Mouse (Mus musculus): ENCODE data around the gene Dyrk1b. TPM values are rescaled to one million over a fixed set of nuclear protein-coding genes. Genes with fewer than 3 reads are reported as not detected.

The Dyrk1b gene
- polyA plus RNA-seq, 1 experiment from 2014 or later = 15.1 TPM

Other genes with a start within 250 kb of the Dyrk1b start
- gene Zfp780b, start 200.3 kb upstream of the Dyrk1b start, polyA plus RNA-seq (2015; fragmentation: Nextera tagmentation; extraction: Ambion mirVana) = 29.8 and 33.5 TPM in 2 replicates
- 5.7 and 6.3 TPM in 2 replicates for gene Zfp850, start 165.4 kb upstream of the Dyrk1b start, polyA plus RNA-seq (2015; fragmentation: Nextera tagmentation; extraction: Ambion mirVana)
- gene Psmc4, start 129.4 kb upstream of the Dyrk1b start, polyA plus RNA-seq (2015; fragmentation: Nextera tagmentation; extraction: Ambion mirVana) = 304 and 316 TPM in 2 replicates
- gene Fcgbp, start 108.2 kb upstream of the Dyrk1b start, polyA plus RNA-seq (2015; fragmentation: Nextera tagmentation; extraction: Ambion mirVana) = 0.09 TPM in 1 of 2 replicates, not detected in the other
- 0.06 and 0.16 TPM in 2 replicates for gene 9530053A07Rik, start 50.0 kb upstream of the Dyrk1b start, polyA plus RNA-seq (2015; fragmentation: Nextera tagmentation; extraction: Ambion mirVana)
- gene Fbl, start 9.8 kb upstream of the Dyrk1b start, polyA plus RNA-seq (2015; fragmentation: Nextera tagmentation; extraction: Ambion mirVana) = 84.2 and 92.0 TPM in 2 replicates
- 4.3 and 4.6 TPM in 2 replicates for gene Eid2, start 88.4 kb downstream of the Dyrk1b start, polyA plus RNA-seq (2015; fragmentation: Nextera tagmentation; extraction: Ambion mirVana)
- gene Eid2b, start 98.3 kb downstream of the Dyrk1b start, polyA plus RNA-seq (2015; fragmentation: Nextera tagmentation; extraction: Ambion mirVana) = 36.0 and 36.9 TPM in 2 replicates
- 0.74 and 1.2 TPM in 2 replicates for gene Selenov, start 111.7 kb downstream of the Dyrk1b start, polyA plus RNA-seq (2015; fragmentation: Nextera tagmentation; extraction: Ambion mirVana)
- gene Dll3, start 122.8 kb downstream of the Dyrk1b start, polyA plus RNA-seq (2015; fragmentation: Nextera tagmentation; extraction: Ambion mirVana) = 22.2 and 24.5 TPM in 2 replicates
- gene Timm50, start 132.6 kb downstream of the Dyrk1b start, polyA plus RNA-seq (2015; fragmentation: Nextera tagmentation; extraction: Ambion mirVana) = 134 and 136 TPM in 2 replicates
- gene Supt5, start 159.3 kb downstream of the Dyrk1b start, polyA plus RNA-seq (2015; fragmentation: Nextera tagmentation; extraction: Ambion mirVana) = 92.1 and 97.7 TPM in 2 replicates
- gene Rps16, start 171.2 kb downstream of the Dyrk1b start, polyA plus RNA-seq (2015; fragmentation: Nextera tagmentation; extraction: Ambion mirVana) = 537 and 543 TPM in 2 replicates
- gene Plekhg2, start 193.1 kb downstream of the Dyrk1b start, polyA plus RNA-seq (2015; fragmentation: Nextera tagmentation; extraction: Ambion mirVana) = 32.0 and 34.6 TPM in 2 replicates
- gene Zfp36, start 200.8 kb downstream of the Dyrk1b start, polyA plus RNA-seq (2015; fragmentation: Nextera tagmentation; extraction: Ambion mirVana) = 4.6 and 4.9 TPM in 2 replicates
- 43.7 and 44.8 TPM in 2 replicates for gene Med29, start 213.2 kb downstream of the Dyrk1b start, polyA plus RNA-seq (2015; fragmentation: Nextera tagmentation; extraction: Ambion mirVana)
- gene Paf1, start 213.5 kb downstream of the Dyrk1b start, polyA plus RNA-seq (2015; fragmentation: Nextera tagmentation; extraction: Ambion mirVana) = 93.0 and 100 TPM in 2 replicates